Mouse (Mus musculus) heart, postnatal 10 days (tissue): Measurements from ENCODE around the gene Ank2. TPM values are rescaled to one million over a fixed set of nuclear protein-coding genes. Genes with fewer than 3 reads are reported as not detected.

Experiments used
- DNase-seq, 2 experiments: peaks; one replicate each; pipeline ENCODE4 v3.0.0; 2021
- intact Hi-C: fragments of 180-260 bp; cut with DNase I; formaldehyde crosslinking; loops from one replicate; pipeline ENCODE4 v1.15.1; 2025
- microRNA-seq, 2 experiments: library from miRNA; unstranded; fragments of <30 nt; microRNA quantifications; one replicate each; pipeline ENCODE4 v1.2.0; 2022
- total RNA-seq, 2 experiments: library from RNA; stranded (reverse); gene quantifications; 2 replicates each; pipeline ENCODE4 v1.2.3; 2021

The Ank2 gene
- total RNA-seq, 2 experiments from 2014 or later: 289 to 290 TPM

DNA sequence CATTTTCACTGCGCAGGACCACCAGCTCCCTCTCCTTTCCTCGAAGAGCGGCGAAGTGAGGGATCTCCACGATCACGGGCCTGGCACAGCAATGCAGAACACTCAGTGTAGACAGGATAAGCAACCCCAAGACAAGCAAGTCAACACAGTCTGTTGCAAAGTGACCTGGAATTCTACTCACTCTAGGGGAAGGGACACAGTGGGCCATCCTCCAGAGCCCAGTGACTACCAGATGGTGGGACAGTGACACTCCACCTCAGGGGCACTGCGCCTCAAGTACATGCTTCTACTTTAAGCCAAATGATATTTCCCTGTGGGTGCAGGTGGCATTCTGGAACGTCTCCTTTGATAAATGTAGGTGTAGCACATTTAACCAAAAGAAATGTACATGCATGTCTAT lies 536.8 kb downstream of the Ank2 start:
- DNase-seq: no peak
- intact Hi-C loops: no loop called here

DNA sequence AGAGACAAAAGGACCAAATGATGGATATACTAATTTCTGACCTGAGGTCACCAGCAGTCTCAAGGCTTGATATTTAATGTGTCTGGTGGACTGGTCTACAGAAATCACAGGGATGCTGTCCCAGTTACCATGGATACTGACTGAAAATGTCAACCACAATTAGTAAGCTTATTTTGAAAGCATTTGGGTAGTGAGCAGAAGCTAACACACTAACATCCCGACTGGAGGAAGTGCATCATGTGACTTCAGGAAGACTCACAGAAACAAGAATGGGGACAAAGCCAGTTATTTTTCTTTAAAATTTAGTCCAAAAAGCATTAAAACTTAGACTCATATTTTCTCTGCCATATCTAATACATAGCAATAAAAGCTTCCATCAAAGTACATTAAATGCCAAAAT lies 546.5 kb downstream of the Ank2 start:
- DNase-seq: no peak
- intact Hi-C loops: no loop called here

DNA sequence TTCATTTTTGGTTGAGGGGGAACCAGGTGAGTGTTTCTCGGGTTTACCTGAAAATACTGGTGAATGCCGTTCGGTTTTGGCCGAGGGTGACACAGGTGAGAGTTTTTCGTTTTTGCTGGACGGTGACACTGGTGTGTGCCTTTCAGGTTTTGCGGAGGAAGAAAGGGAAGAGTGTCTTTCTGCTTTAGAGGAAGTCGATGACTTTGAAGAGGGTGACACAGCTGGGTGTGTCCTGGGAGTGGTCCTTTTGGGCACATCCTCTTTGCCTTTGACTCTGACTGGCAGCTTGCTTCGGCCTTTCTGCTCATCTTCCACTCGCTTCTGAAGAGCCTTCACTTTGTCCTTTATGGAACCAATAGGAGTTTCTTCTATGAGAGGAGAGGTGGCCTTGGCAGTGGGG lies 552.6 kb downstream of the Ank2 start:
- no peak for DNase-seq
- intact Hi-C loops: no loop called here

- intact Hi-C loops: no loop called here
Measured at GRCm38 (mm10) chr3:126944838-126945237, 554.3 kb downstream of the Ank2 start.

DNA sequence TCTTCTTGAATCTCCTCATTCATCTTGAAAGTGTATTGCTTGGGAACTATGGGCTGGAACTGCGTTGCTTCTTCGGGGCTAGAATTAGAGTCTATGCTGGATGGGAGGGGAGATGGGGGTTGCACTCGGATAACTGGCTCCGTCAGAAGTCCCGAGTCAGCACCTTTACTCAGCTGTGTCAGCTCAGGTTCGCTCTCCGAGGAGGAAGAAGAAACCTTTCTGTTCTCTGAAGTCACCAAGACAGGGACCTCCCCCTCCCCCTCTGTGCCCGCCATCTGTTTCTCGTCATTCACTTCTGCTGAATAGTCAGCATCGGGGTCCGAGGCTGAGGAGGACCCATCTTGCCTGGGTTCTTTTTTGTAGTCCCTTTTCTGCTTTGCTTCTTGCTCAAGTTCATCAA lies 555.1 kb downstream of the Ank2 start:
- DNase-seq: no peak
- intact Hi-C loops: no loop called here

More at GRCm38 (mm10) chr3:126944838-126945237, 554.3 kb downstream of the Ank2 start:
- DNase-seq: peak; percentile 25 to 44

DNA sequence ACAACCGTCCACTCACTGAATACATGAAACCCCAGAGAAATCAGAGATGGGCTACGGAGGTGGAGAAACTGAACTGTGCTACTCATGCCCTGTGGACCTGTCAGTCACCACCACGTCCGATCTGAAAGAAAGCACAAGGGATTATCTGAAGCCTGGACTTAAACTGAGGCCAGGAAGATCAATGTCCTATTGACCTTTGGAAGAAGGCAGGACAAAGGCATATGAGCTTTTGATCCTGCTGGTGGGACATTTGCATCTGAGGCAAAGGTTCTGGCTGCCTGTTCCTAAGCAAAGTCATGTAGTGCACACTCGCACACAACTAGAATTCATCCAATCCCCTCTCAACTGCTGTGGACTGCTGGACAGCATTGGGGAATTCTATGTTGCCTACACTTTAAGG lies 558.7 kb downstream of the Ank2 start:
- intact Hi-C loops: no loop called here
- no peak for DNase-seq

- peak; percentile 18 to 42 for DNase-seq
- intact Hi-C loops: no loop called here
Measured at GRCm38 (mm10) chr3:126931884-126932506, 567.2 kb downstream of the Ank2 start.

GRCm38 (mm10) chr3:126923575-126924382 lies 575.4 kb downstream of the Ank2 start:
- intact Hi-C loops: no loop called here
- DNase-seq: no peak

DNA sequence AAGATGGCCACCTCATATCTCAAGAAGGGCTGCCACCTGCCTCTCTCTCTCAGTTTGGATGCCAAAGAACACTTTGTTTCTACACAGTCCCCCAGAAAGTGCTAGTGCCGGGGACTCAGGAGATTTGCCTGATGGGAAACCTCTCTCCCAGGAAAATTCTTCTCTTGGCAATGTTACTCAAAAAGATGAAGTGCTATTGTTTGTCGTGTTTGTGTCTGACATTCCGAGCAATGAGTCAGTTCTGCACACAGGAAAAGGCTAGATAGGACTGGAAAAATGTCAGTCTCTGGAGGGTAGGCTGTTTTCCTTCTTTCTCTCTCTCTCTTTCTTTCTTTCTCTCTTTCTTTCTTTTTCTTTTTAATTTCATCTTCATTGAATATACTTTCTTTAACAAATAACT lies 577.2 kb downstream of the Ank2 start:
- no peak for DNase-seq
- intact Hi-C loops: no loop called here

- DNase-seq: no peak
- intact Hi-C loops: no loop called here
Measured at GRCm38 (mm10) chr3:126920296-126920695, 578.9 kb downstream of the Ank2 start.

- no peak for DNase-seq
- intact Hi-C loops: loop anchor here (10.0 kb wide), 1 partner anchor 904 kb away; no protein-coding TSS in a partner anchor
Measured at GRCm38 (mm10) chr3:126918805-126919473, 580.2 kb downstream of the Ank2 start.

DNA sequence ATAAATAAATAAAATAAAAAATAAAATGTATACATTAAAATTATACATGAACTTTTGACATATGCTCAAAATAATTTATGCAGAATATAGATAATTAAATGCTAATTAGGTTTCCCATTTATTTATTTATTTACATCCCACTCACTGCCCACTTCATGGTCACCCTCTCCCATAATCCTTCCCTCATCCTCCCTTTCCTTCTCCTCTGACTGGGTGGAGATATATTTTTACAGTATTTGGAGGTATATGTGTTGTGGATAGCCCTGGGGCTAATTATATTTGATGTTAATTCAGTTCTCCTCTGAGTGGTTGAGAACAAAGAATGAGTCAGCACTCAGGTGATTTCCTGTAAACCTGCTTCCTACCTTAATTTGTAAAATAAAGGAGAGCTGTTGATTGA lies 582.8 kb downstream of the Ank2 start:
- DNase-seq: no peak
- intact Hi-C loops: loop anchor here (10.0 kb wide), 1 partner anchor 902 kb away; no protein-coding TSS in a partner anchor

GRCm38 (mm10) chr3:126903543-126903942 lies 595.6 kb downstream of the Ank2 start:
- intact Hi-C loops: loop anchor here (2.0 to 5.0 kb wide), 5 partner anchors 306 to 1051 kb away; partner anchors contain the start of gene Camk2d
- DNase-seq: peak; percentile 54 to 72

DNA sequence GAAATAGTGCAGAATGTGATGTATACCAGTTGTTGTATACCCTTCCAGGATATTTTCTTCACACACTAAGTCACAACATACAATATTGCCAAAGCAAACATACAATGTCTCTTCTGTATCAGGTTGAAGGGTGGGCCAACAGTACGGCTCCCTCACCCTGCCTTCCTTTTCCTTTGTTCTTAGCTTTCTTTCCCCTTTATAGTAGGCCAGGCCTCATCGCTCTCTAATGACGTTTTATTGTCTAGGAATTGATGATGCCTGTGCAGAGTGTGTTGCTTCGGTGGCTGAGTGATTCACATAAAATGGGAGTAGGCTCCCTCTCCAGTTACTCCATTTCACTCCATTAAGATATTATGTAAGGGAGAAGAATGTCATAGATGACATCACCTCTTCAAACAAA lies 612.5 kb downstream of the Ank2 start:
- intact Hi-C loops: no loop called here
- DNase-seq: no peak

DNA sequence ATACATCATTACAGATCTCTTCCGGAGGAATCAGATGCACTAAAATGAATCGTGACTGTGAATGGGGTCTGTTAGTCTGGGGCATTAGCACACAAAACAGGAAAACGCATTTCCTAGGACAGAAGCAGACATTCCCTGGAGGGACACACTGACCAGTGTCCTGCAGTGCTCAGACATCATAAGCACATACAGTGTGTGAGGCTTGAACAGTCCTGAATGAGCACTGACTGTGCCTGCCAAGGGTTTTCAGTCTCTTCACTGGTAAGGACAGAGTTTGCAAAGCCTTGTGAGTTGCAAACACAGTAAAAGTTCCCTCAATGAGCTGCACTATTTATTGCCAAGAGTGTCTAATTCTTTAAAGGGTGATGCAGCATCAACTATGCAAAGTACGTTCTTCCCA lies 613.1 kb downstream of the Ank2 start:
- DNase-seq: no peak
- intact Hi-C loops: no loop called here

- intact Hi-C loops: no loop called here
- no peak for DNase-seq
Measured at GRCm38 (mm10) chr3:126878233-126878632, 620.9 kb downstream of the Ank2 start.

Small RNAs within 50 kb of the gene (microRNA-seq; reads per million reads assigned to microRNA genes)
- gene Gm44494: 0 reads per million in 2 experiments
- gene Mir302a: 2.1 to 5.4 reads per million in 2 experiments
- 1.7 to 2.1 reads per million in 2 experiments for gene Mir302b
- gene Mir302c: 0.24 to 0.35 reads per million in 2 experiments
- gene Mir302d: 6.6 to 8.1 reads per million in 2 experiments
- gene Mir367: 0 reads per million in 2 experiments

Other genes with a start within 250 kb of the Ank2 start
- gene Larp7, start 54.0 kb upstream of the Ank2 start, total RNA-seq: 10 to 100 TPM; 30.1 to 32.4 TPM
- 1 to 10 TPM; 2.7 to 3.2 TPM for gene Zgrf1, start 54.1 kb upstream of the Ank2 start, total RNA-seq
- not detected for gene Neurog2, start 133.8 kb upstream of the Ank2 start, total RNA-seq